Mouse (Mus musculus) heart, postnatal 0 days (tissue): ENCODE measurements around the gene Palb2.

Experiments
- CTCF ChIP-seq: IDR thresholded peaks from 2 replicates; pipeline ENCODE4 v1.5.1; 2016; ENCODE audit warnings: antibody characterized with exemption, control low read depth, low read depth
- EP300 ChIP-seq: IDR thresholded peaks from 2 replicates; pipeline ENCODE4 v1.6.1; 2016; ENCODE audit warnings: antibody characterized with exemption, low read depth

- TF ChIP-seq EP300 (no peak), CTCF (no peak)
Observed at GRCm38 (mm10) chr7:122163766-122164165, 31.0 kb upstream of the Palb2 start.
